Mouse (Mus musculus): ENCODE measurements at regions not wholly inside any gene's neighbourhood (a gene's known extent, or its start where the extent isn't known, plus 50 kb on each side); places are given as distances from the start of the nearest gene placed in this dataset.

DNA sequence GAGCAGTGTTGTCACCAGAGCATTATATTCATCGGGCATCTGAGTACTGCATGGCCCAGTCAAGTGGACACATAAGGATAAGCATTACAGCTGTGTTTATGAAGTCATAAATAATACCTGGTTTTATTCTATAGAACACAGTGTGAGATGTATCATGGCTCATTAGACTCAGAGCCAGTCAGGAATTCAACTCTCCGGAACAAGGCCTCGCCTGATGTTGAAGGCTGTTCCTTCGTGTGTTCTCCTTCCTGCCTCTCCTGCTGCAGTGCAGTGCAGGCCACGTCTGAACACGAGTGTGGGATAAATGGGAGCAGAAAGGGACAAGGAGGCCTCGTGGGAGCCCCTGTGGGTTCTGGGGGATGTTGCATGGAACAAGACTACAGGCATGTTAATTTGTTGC is 55.6 kb upstream of the Spats2l start:
- in situ Hi-C loops (cut with MboI; ENCODE audit: low pct_unique_long_range_greater_than_20kb in 1 of 2, low sequenced_read_pairs in 2 of 2, unreplicated experiment in 1 of 2): no loop called here

Data from mouse embryonic stem cell (cell line).